Mouse (Mus musculus): ENCODE measurements at regions not wholly inside any gene's neighbourhood (a gene's known extent, or its start where the extent isn't known, plus 50 kb on each side); places are given as distances from the start of the nearest gene placed in this dataset.

DNA sequence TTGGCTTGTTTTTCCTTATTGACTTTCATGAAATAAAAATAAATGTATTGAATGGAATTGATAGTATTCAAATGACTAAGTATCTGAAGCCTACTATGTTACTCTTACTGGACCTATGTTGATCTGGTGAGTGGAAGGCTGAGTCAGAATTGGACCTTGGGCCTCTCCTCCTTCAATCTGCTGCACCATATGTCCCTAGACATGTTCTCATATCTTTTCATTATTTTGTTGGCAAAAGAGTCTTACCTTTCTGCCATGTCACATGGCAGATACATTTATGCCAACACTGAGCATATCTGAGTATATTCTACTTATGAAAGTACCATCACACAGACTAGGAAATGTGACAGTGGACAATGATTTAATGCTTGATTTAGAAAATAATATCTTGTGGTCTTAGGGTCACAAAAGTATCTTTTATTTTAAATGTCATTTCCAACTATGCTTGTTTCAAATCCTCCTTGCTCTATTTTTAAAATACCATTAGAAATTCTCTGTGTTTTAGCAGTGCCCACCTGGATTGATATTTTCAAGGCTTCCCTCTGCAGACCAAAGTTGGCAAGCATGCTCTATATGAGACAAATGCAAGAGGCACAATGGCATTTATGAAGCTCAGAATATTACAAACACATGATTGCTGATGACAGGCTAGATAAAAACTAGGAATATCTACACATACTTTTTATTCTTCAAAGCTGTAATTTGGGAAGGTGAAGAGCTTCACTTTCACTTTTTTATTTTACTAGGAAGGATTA, 825.7 kb downstream of the Rfpl4b start:
- Histone ChIP-seq H3K9ac (no peak overlapping the region), H3K27me3 (no peaks in the 10 kb centered on the region), H3K36me3 (no peaks in the 10 kb centered on the region), H3K4me1 (replicated peaks) (no peaks in the 10 kb centered on the region), H3K9me3 (replicated peaks) (no peaks in the 10 kb centered on the region), H3K27ac (no peak overlapping the region), H3K4me3 (replicated peaks) (no peak overlapping the region), H3K4me2 (no peak overlapping the region)
- no peak for DNase-seq
- no peak for ATAC-seq (ENCODE audit: low read depth)

- Histone ChIP-seq H3K4me3 (replicated peaks) (no peak overlapping the region), H3K4me1 (replicated peaks) (no peaks in the 10 kb centered on the region), H3K4me2 (no peak overlapping the region), H3K27ac (no peak overlapping the region), H3K27me3 (no peaks in the 10 kb centered on the region), H3K9me3 (replicated peaks) (no peaks in the 10 kb centered on the region), H3K9ac (no peak overlapping the region), H3K36me3 (no peaks in the 10 kb centered on the region)
- ATAC-seq (ENCODE audit: low read depth) (no peak), DNase-seq (no peak)
- 61% methylated on average over 11 of the region's 11 CpGs for WGBS (ENCODE audit: insufficient replicate concordance)
These were observed 833.0 kb downstream of the Rfpl4b start for GRCm38 (mm10) chr10:37988297-37989263.

DNA sequence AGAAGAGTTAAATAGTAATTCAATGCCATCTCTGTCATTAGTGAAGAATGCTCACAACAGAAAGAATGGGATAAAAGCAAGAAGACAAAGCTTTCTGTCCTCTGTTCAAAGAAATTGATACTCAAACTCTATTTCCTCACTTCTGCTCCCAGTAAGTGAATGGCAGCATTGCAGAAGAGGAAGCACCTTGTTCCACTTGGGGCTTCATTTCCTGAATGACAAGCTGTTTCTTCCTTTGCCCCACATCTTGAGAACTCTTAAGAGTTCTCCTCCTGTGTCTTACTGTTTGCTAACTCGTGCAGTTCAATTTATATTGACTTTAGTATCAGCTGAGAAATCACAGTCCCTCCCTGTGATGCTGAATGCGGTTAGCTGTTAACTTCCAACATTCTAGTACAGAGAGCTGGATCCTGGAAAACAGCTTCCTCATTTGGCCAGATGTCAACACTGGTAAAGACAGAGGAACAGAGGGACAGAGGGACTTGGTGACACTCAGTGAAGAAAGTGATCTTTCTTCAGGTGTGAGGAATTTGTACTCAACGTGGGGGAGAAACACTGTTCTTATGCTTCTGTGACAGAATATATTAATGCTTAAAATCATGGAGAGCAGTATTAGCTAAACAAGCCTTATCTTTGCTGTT, 840.3 kb upstream of the Marcks start:
- Histone ChIP-seq H3K36me3 (no peaks in the 10 kb centered on the region), H3K9me3 (replicated peaks) (no peaks in the 10 kb centered on the region), H3K27me3 (no peaks in the 10 kb centered on the region), H3K4me1 (replicated peaks) (no peaks in the 10 kb centered on the region), H3K9ac (no peak overlapping the region), H3K4me2 (no peak overlapping the region), H3K4me3 (replicated peaks) (no peak overlapping the region), H3K27ac (no peak overlapping the region)
- ATAC-seq (ENCODE audit: low read depth) (no peak), DNase-seq (no peak)
- WGBS (ENCODE audit: insufficient replicate concordance): 17% methylated on average over 3 of the region's 3 CpGs

- Histone ChIP-seq H3K27ac (no peak overlapping the region), H3K4me2 (no peak overlapping the region), H3K36me3 (no peaks in the 10 kb centered on the region), H3K9ac (no peak overlapping the region), H3K27me3 (no peaks in the 10 kb centered on the region), H3K4me3 (replicated peaks) (no peak overlapping the region), H3K4me1 (replicated peaks) (no peaks in the 10 kb centered on the region), H3K9me3 (replicated peaks) (no peaks in the 10 kb centered on the region)
- DNase-seq: no peak
- ATAC-seq (ENCODE audit: low read depth): no peak
These were observed 821.3 kb upstream of the Marcks start for GRCm38 (mm10) chr10:37960051-37960450.

DNA sequence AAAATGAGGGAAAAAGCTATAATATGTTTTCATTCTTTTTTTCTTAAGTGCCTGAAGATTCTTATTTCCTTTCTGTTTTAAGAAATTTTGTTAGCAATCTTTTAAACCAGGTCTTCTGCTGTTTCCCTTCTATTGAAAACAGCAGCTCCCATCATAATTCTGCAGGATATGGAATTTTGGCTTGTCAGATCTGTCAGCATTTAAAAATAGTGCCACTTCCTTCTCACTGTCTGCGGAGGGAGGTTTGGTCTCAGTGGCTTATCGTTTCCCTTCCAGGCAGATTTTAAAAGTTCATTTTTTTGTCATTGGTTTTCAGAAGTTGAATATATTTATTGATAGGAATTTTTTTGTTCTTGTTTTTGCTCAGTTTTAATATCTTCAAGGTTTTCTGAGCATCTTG, 776.1 kb upstream of the Marcks start:
- H3K4me2 ChIP-seq: no peak overlapping the region
- no peak overlapping the region for H3K9ac ChIP-seq
- 35% methylated on average over 2 of the region's 2 CpGs for WGBS (ENCODE audit: insufficient replicate concordance)
- H3K9me3 ChIP-seq (replicated peaks): no peaks in the 10 kb centered on the region
- no peak for DNase-seq
- no peaks in the 10 kb centered on the region for H3K4me1 ChIP-seq (replicated peaks)
- no peak overlapping the region for H3K27ac ChIP-seq
- no peak for ATAC-seq (ENCODE audit: low read depth)
- no peaks in the 10 kb centered on the region for H3K36me3 ChIP-seq
- no peaks in the 10 kb centered on the region for H3K27me3 ChIP-seq
- H3K4me3 ChIP-seq (replicated peaks): no peak overlapping the region

DNA sequence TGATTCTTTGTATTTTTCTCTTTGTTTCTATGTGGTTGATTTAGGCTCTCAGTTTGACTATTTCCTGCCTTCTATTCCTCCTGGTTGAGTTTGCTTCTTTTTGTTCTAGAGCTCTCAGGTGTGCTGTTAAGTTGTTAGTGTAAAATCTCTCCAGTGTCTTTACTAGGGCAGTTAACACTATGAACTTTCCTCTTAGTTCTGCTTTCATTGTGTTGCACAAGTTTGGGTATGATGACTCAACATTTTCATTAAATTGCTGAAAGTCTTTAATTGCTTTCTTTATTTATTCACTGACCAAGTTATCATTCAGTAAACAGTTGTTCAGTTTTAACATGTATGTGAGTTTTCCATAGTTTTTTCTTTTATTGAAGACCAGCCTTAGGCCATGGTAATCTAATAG, 772.9 kb upstream of the Marcks start:
- Histone ChIP-seq H3K9ac (no peak overlapping the region), H3K9me3 (replicated peaks) (no peaks in the 10 kb centered on the region), H3K36me3 (no peaks in the 10 kb centered on the region), H3K4me3 (replicated peaks) (no peak overlapping the region), H3K27me3 (no peaks in the 10 kb centered on the region), H3K4me2 (no peak overlapping the region), H3K27ac (no peak overlapping the region), H3K4me1 (replicated peaks) (no peaks in the 10 kb centered on the region)
- ATAC-seq (ENCODE audit: low read depth): no peak
- DNase-seq: no peak

GRCm38 (mm10) chr10:37908276-37908675, 769.6 kb upstream of the Marcks start:
- H3K4me2 ChIP-seq: no peak overlapping the region
- 49% methylated on average over 2 of the region's 2 CpGs for WGBS (ENCODE audit: insufficient replicate concordance)
- DNase-seq (no peak), ATAC-seq (ENCODE audit: low read depth) (no peak)
- H3K9me3 ChIP-seq (replicated peaks): no peaks in the 10 kb centered on the region
- no peaks in the 10 kb centered on the region for H3K27me3 ChIP-seq
- H3K27ac ChIP-seq: no peak overlapping the region
- H3K36me3 ChIP-seq: no peaks in the 10 kb centered on the region
- no peaks in the 10 kb centered on the region for H3K4me1 ChIP-seq (replicated peaks)
- no peak overlapping the region for H3K4me3 ChIP-seq (replicated peaks)
- no peak overlapping the region for H3K9ac ChIP-seq

GRCm38 (mm10) chr10:37907731-37908130, 769.0 kb upstream of the Marcks start:
- WGBS (ENCODE audit: insufficient replicate concordance): 50% methylated on average over 1 of the region's 1 CpGs
- H3K4me2 ChIP-seq: no peak overlapping the region
- ATAC-seq (ENCODE audit: low read depth): no peak

GRCm38 (mm10) chr10:37887961-37888360, 749.2 kb upstream of the Marcks start:
- ATAC-seq (ENCODE audit: low read depth) (no peak), DNase-seq (no peak)
- H3K9ac ChIP-seq: no peak overlapping the region
- H3K4me2 ChIP-seq: no peak overlapping the region
- H3K9me3 ChIP-seq (replicated peaks): no peaks in the 10 kb centered on the region
- H3K36me3 ChIP-seq: no peaks in the 10 kb centered on the region
- no peaks in the 10 kb centered on the region for H3K4me1 ChIP-seq (replicated peaks)
- no peaks in the 10 kb centered on the region for H3K27me3 ChIP-seq
- WGBS (ENCODE audit: insufficient replicate concordance): 58% methylated on average over 1 of the region's 1 CpGs
- no peak overlapping the region for H3K27ac ChIP-seq
- no peak overlapping the region for H3K4me3 ChIP-seq (replicated peaks)

More at GRCm38 (mm10) chr10:37907731-37908130, 769.0 kb upstream of the Marcks start:
- H3K9me3 ChIP-seq (replicated peaks): no peaks in the 10 kb centered on the region
- no peaks in the 10 kb centered on the region for H3K4me1 ChIP-seq (replicated peaks)
- DNase-seq: no peak
- H3K4me3 ChIP-seq (replicated peaks): no peak overlapping the region
- no peaks in the 10 kb centered on the region for H3K36me3 ChIP-seq
- no peaks in the 10 kb centered on the region for H3K27me3 ChIP-seq
- H3K9ac ChIP-seq: no peak overlapping the region
- H3K27ac ChIP-seq: no peak overlapping the region

- Histone ChIP-seq H3K4me1 (replicated peaks) (no peaks in the 10 kb centered on the region), H3K9me3 (replicated peaks) (no peaks in the 10 kb centered on the region), H3K4me3 (replicated peaks) (no peak overlapping the region), H3K36me3 (no peaks in the 10 kb centered on the region), H3K27ac (no peak overlapping the region), H3K9ac (no peak overlapping the region), H3K27me3 (no peaks in the 10 kb centered on the region), H3K4me2 (no peak overlapping the region)
- no peak for ATAC-seq (ENCODE audit: low read depth)
- no peak for DNase-seq
- WGBS (ENCODE audit: insufficient replicate concordance): 62% methylated on average over 5 of the region's 5 CpGs
These were observed 742.1 kb upstream of the Marcks start for GRCm38 (mm10) chr10:37880841-37881240.

GRCm38 (mm10) chr10:37873925-37874324, 735.2 kb upstream of the Marcks start:
- Histone ChIP-seq H3K9me3 (replicated peaks) (no peaks in the 10 kb centered on the region), H3K4me2 (no peak overlapping the region), H3K27me3 (no peaks in the 10 kb centered on the region), H3K4me3 (replicated peaks) (no peak overlapping the region), H3K9ac (no peak overlapping the region), H3K4me1 (replicated peaks) (no peaks in the 10 kb centered on the region), H3K36me3 (no peaks in the 10 kb centered on the region), H3K27ac (no peak overlapping the region)
- 43% methylated on average over 2 of the region's 2 CpGs for WGBS (ENCODE audit: insufficient replicate concordance)
- DNase-seq (no peak), ATAC-seq (ENCODE audit: low read depth) (no peak)

Data from liver, embryonic 13.5 days (tissue).